Mouse (Mus musculus): ENCODE data around the gene Kat6b.

The Kat6b gene

GRCm38 (mm10) chr14:21560481-21561209 is 79.4 kb downstream of the Kat6b start:
- no peak for DNase-seq (ENCODE audit: low spot score in 2 of 2)

GRCm38 (mm10) chr14:21561396-21562065 is 80.3 kb downstream of the Kat6b start:
- DNase-seq (ENCODE audit: low spot score in 2 of 2) = no peak

- no peak for DNase-seq (ENCODE audit: low spot score in 2 of 2)
These were observed 82.4 kb downstream of the Kat6b start for GRCm38 (mm10) chr14:21563584-21564118.

- no peak for DNase-seq (ENCODE audit: low spot score in 2 of 2)
These were observed 84.5 kb downstream of the Kat6b start for GRCm38 (mm10) chr14:21565541-21566353.

- no peak for DNase-seq (ENCODE audit: low spot score in 2 of 2)
These were observed 86.2 kb downstream of the Kat6b start for GRCm38 (mm10) chr14:21567293-21567984.

GRCm38 (mm10) chr14:21568821-21569220 is 87.6 kb downstream of the Kat6b start:
- no peak for DNase-seq (ENCODE audit: low spot score in 2 of 2)

- DNase-seq (ENCODE audit: low spot score in 2 of 2) = no peak
These were observed 93.6 kb downstream of the Kat6b start for GRCm38 (mm10) chr14:21574686-21575309.

- DNase-seq (ENCODE audit: low spot score in 2 of 2) = no peak
These were observed 95.6 kb downstream of the Kat6b start for GRCm38 (mm10) chr14:21576867-21577266.

GRCm38 (mm10) chr14:21581198-21581597 is 100.0 kb downstream of the Kat6b start:
- no peak for DNase-seq (ENCODE audit: low spot score in 2 of 2)

- DNase-seq (ENCODE audit: low spot score in 2 of 2) = no peak
These were observed 101.1 kb downstream of the Kat6b start for GRCm38 (mm10) chr14:21582301-21582700.

GRCm38 (mm10) chr14:21583051-21583450 is 101.8 kb downstream of the Kat6b start:
- no peak for DNase-seq (ENCODE audit: low spot score in 2 of 2)

- no peak for DNase-seq (ENCODE audit: low spot score in 2 of 2)
These were observed 102.6 kb downstream of the Kat6b start for GRCm38 (mm10) chr14:21583868-21584267.

GRCm38 (mm10) chr14:21584468-21585135 is 103.4 kb downstream of the Kat6b start:
- no peak for DNase-seq (ENCODE audit: low spot score in 2 of 2)

GRCm38 (mm10) chr14:21585491-21586251 is 104.4 kb downstream of the Kat6b start:
- DNase-seq (ENCODE audit: low spot score in 2 of 2) = no peak

- DNase-seq (ENCODE audit: low spot score in 2 of 2) = no peak
These were observed 105.4 kb downstream of the Kat6b start for GRCm38 (mm10) chr14:21586481-21587118.

- no peak for DNase-seq (ENCODE audit: low spot score in 2 of 2)
These were observed 106.7 kb downstream of the Kat6b start for GRCm38 (mm10) chr14:21587931-21588330.

GRCm38 (mm10) chr14:21589620-21590019 is 108.4 kb downstream of the Kat6b start:
- DNase-seq (ENCODE audit: low spot score in 2 of 2) = no peak

GRCm38 (mm10) chr14:21590205-21590604 is 109.0 kb downstream of the Kat6b start:
- DNase-seq (ENCODE audit: low spot score in 2 of 2) = no peak

- DNase-seq (ENCODE audit: low spot score in 2 of 2) = no peak
These were observed 110.9 kb downstream of the Kat6b start for GRCm38 (mm10) chr14:21592152-21592551.

Measured in spleen, postnatal 4 days (tissue).